Mouse (Mus musculus): ENCODE measurements at regions not wholly inside any gene's neighbourhood (a gene's known extent, or its start where the extent isn't known, plus 50 kb on each side); places are given as distances from the start of the nearest gene placed in this dataset.
A peak's percentile ranks its signal among the peaks of the same experiment; 100 is the strongest.

DNA sequence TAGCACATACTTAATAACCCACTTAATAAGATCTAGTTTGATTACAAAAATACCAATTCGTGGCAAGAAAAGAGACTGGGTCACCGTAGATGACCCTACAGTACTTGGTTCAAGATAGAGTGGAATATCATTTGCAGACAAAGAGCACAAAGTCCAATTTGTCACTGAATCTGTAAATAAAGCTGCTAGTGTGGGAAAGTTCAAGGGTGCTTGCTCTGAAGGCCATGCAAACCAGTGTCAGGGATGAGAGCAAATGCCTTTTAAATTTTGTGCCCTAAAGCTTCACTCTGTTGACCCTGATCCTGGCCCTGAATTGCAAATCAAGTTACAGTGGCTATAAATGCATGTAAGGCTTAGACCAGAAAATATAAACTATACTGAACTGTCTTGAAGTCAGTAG, 113.1 kb downstream of the Cd55b start:
- no peak for DNase-seq (ENCODE audit: low spot score in 2 of 2)

DNA sequence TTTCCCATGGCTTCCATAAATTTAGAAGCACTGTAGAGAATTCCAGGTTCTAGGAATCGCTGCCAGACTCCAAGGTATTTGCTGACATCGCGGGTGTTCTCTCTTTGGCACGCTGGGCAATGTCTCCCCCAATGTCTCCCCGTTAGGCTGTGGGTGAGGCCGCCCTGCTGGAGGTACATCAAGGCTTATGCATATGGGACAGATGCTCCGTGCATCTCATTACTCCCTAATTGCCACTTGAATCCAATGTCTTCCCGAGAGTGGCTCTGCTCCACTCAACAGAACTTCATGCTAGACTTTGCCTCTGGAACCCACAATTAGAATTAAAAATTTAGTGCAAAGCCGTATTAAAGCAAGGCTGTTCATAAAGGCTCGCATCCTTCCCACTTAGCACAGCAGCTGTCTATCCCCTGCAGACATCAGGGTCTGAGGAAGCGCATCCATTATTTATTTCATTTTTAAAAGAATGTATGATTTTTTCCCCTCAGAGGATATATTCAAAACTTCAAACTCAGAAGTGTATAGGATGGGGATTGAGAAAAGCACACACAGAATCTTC, 120.9 kb downstream of the Cd55b start:
- no peak for DNase-seq (ENCODE audit: low spot score in 2 of 2)

DNA sequence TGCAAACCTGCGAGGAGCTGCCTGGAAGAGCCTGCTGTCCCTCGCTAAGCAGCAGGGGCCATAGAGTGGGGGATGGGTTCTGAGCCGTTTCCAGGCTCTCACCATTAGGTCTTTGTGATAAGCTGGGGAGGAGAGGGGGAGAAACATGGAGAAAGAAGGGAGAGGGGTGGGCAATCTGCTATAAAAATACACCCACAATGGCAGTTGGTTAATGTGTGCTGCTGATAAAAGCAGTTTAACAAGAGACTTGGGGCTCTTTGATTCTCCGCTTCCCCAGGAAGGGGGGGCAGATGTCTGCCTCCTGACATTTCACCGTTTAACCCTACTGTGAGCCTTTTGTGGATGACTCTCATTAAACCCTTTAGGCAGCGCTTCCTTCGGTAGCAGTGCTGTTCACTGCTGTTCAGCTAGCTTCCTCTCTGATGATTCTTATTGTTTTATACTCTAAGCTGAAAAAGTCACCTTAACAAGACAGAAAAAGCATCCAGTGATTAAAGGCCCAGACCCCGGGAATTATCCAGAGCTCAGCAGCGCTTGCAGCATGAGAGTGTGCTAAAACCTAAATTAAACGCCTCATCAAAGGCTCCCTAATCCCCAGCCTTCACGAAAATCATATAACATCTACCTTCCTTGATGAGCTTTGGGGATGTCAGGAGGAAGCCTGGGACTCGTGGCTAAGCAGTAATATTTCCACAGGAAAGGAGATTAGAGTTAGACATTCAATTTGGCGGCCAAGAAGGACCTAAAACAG, 122.6 kb downstream of the Cd55b start:
- peak in 1 of 2 experiments; percentile 25 for DNase-seq (ENCODE audit: low spot score in 2 of 2)

DNA sequence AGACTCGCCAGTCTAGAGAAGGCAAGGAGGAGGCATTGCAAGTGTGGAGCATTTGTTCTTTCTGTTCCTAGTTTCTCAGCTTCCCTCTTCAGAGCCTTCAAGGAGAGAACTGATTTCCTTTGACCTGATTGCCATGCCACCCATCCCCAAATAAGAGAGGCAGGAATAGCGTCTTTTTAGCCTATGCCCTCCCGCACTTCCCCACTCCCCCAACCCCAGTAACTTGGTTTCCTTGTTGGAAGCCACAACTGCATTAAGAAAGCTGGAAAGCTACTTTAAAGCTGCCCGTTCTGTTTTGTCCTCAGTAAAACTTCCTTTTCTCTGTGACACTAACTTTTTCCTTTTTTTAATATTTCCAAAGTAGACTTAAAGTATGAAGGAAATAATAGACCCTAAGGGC, 123.2 kb downstream of the Cd55b start:
- no peak for DNase-seq (ENCODE audit: low spot score in 2 of 2)

DNA sequence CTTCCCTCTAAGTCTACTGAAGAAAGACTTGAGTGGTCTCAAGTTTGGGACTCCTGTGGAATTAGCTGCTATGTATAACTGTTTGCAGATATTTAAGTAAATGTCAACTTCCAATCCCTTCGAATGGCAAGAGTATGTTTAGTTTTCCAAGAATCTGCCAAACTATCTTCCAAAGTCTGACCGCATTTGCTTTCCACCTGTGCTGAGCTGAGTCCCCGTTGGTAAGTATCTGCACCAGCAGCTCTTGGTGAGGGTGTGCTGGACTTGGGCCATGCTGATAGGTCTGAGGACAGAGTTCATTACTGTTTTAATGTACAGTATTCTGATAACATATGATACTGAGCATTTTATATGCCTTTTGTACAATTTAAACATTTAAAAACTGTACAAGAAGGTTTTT, 123.7 kb downstream of the Cd55b start:
- DNase-seq (ENCODE audit: low spot score in 2 of 2), result no peak

DNA sequence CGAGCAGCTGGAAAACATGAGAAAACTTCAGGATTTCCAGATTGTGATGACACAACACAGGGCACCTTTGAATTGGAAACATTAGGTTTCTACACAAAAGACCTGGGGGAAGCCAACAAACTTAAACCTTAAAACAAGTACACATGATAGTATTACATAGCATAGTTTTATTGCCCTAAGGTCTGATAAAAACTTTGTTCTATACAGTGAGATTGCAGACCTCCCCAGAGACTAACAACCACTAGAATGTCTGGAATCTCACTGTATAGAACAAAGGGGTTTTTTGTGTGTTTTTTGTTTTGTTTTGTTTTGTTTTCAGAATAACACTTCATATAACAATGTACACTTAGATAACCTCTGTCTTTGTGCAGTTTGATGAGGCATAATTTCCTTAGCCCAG, 124.2 kb downstream of the Cd55b start:
- DNase-seq (ENCODE audit: low spot score in 2 of 2), result no peak

DNA sequence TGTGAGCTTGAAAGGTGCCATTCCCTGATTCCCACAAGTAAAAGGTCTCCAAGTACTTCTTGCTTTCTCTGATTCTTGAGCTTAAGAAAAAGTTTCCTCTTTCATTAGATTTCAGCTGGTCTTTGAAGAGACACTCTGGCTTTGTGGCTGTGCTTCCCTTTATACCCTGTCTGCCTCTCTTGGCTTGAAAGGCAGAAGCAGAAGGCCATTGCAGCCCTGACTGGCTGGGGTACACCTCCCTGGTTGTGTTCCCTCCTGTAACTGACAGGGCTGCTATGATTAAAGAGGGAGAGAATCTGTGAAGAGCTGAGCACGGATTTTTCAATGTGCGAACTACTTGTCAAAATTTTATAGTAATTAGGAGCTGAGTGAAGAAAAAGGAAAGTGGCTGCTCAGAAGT, 125.3 kb downstream of the Cd55b start:
- DNase-seq (ENCODE audit: low spot score in 2 of 2), result no peak

DNA sequence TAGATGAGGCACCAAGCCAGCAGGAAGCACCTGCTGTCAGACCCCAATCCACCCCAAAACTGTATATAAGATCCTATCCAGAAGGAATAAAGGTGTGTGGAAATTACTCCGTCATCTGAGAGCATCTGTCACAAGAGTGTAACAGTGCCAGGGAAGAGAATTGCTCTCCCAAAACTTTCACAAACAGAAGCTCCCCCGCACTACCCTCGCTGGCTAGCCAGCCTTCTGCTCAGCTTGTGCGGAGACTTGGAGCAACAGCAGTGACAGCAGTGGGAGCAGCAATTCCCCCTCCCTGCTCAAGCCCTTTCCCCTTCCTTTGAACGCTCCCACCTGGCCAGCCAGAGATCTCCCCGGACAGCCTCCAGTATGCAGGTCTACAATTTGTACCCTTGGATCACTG, 136.9 kb downstream of the Cd55b start:
- peak; percentile 23 to 28 for DNase-seq (ENCODE audit: low spot score in 2 of 2)

DNA sequence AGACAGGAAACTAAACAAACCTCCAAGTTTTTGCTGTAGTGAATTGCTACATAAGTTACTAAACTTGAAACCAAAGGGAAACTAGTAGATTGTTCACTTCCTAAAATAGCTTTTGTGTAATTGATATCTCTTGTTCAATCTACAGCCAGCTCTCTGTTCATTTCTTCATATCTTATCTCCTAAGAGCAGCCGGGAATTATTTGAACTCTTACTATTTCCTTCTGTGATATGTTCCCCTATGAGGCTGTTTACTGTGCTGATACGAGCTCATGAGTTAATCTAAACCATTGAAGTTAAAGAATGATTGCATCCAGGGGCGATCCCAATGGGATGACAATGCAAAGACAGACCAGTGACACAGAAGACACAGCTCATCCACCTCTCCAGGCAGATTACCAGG, 140.7 kb downstream of the Cd55b start:
- no peak for DNase-seq (ENCODE audit: low spot score in 2 of 2)

DNA sequence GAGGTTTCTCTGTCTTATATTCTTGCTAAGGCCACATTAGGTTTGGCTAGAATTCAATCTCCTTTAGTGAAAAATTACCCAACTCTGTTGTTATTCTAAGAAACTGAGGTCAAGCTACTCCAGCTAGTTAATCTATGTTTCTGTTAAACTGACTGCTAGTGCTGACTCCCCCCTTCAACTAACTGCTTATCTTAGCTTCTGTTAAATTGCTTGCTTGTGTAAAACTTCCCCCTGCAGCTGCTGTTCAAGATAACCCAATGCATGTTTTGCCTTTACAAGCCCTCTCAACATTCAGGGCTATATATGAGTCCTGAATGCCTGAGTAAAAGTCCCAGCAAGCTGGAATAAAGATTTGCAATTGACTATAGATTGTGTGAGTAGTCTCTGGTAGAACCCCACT, 143.6 kb downstream of the Cd55b start:
- no peak for DNase-seq (ENCODE audit: low spot score in 2 of 2)

DNA sequence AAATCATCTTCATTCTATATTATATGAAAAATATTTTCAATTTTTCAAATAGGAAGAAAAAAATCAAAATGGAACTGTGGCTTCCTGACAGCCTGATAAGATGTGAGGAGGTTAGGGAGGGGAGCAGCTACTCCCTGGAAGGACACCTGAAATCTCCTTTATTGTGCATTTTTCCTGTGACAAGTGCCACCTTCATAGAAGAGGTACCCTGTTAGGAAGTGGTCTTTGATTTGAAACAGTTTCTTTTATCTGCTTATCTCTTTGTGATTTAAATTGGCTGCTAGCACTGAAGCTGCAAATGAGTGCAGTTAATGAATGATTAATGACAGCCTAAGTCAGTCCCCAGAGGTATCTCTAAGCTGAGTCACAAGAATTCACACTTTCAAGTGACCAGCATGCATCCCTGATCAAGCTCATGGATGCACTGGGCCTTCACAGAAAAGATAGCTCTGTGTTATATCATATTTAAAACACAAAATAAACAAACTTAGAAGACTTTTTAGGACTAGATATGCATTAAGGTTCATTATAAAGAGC, 144.7 kb downstream of the Cd55b start:
- DNase-seq (ENCODE audit: low spot score in 2 of 2), result no peak

DNA sequence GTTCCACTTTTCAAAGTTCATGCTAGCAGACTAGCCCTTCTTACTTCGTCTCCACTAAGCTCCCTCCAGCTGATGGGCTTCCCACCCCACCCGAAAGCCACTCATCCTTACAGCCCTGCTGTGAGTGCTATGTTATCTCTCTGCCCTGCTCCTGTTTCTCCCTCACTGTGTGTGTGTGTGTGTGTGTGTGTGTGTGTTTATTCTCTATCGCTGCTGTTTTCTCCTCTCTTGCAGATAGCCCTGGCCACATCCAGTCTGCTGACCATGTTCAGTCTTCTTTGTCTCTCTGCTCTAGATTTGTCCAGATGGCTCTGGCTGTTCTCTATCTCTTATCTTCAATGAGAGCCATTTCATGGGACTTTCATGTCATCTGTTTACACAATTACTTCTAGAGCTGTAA, 145.9 kb downstream of the Cd55b start:
- no peak for DNase-seq (ENCODE audit: low spot score in 2 of 2)

DNA sequence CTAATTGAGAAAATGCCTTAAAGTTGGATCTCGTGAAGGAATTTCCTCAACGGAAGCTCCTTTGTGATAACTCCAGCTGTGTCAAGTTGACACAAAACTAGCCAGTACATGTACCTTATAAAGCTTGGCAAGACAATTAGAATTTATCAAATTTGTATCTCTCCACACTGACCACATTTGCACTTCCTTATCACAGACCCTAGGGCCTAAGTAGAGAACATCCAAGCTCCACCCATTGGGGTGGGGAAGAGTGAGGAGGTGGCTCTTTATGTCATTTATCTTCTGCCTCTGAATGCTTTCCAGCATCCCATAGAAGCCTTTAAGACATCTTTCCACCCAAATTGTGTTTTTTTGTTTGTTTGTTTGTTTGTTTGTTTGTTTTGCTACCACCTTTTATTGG, 146.8 kb downstream of the Cd55b start:
- no peak for DNase-seq (ENCODE audit: low spot score in 2 of 2)

DNA sequence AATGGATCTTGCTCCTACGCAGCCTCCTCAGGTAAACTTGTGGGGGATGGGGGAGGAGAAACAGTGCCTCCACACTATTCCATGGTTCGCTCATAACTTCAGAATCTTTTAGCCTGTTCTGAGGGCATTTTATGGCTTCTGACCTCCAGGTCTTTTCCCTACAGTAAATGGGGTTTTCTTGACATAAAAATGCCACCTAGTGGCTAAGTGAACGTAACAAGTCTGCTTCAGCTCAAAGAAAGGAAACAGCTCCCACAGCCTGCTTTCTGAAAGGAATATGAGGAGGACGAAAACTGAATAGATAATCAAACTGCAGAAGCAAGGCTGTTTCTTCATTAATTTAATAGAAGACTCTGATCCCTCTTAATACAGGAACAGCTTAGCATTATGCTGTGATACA, 148.3 kb downstream of the Cd55b start:
- no peak for DNase-seq (ENCODE audit: low spot score in 2 of 2)

DNA sequence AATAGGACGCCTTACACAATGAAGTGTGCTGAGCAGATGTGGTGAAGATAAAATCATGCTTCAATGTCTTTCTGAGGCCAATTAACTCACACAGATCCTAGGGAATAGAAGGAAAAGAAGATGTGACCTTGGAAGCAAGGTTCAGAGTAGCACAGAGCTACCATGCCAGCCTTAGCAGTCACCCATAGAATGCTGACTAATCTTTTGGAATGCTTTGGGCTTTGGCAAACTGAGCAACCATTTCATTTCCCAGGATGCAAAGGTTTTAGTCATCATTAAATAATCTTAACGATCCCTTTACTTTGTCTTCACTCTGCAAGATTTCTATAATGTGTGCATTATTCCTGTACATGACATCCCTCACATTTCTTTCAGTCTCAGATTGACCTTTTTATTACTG, 152.4 kb downstream of the Cd55b start:
- DNase-seq (ENCODE audit: low spot score in 2 of 2), result no peak

Data from right cerebral cortex, postnatal 10 days (tissue).